Mouse (Mus musculus) heart, embryonic 14.5 days (tissue): ENCODE measurements around the gene Rabggta. TPM values are rescaled to one million over a fixed set of nuclear protein-coding genes. Genes with fewer than 3 reads are reported as not detected.
A peak's percentile ranks its signal among the peaks of the same experiment; 100 is the strongest.

Experiments used
- ATAC-seq: fragments of 200-750 bp; cut with Nextera tagmentation; 2 replicates; pipeline ENCODE4 v1.8.0; 2017; ENCODE audit warnings: low read depth, moderate TSS enrichment; ENCODE audit not compliant: insufficient number of reproducible peaks, insufficient read depth, low FRiP score
- H3K27ac ChIP-seq, 2 experiments: fragments of 200-500 bp in 1 of 2; fragments of 300-500 bp in 1 of 2; sonication (generic) in 1 of 2; replicated peaks in 1 of 2; 2 replicates each; pipeline ENCODE4 v1.5.1; 2012 to 2014; ENCODE audit warnings: low read depth in 2 of 2, low read length in 2 of 2, control low read depth in 1 of 2, mild to moderate bottlenecking in 1 of 2, mixed read lengths in 1 of 2; ENCODE audit not compliant: control insufficient read depth in 1 of 2, insufficient read depth in 1 of 2
- H3K27me3 ChIP-seq: fragments of 300-500 bp; sonication (generic); 2 replicates; pipeline ENCODE4 v1.6.1; 2014; ENCODE audit warnings: mild to moderate bottlenecking, low read length, control low read depth; ENCODE audit not compliant: control insufficient read depth, insufficient read depth
- H3K36me3 ChIP-seq: fragments of 300-500 bp; sonication (generic); 2 replicates; pipeline ENCODE4 v1.6.1; 2014; ENCODE audit warnings: mild to moderate bottlenecking, control low read depth, low read length, mixed read lengths; ENCODE audit not compliant: control insufficient read depth, insufficient read depth
- H3K4me1 ChIP-seq, 2 experiments: fragments of 200-500 bp in 1 of 2; fragments of 300-500 bp in 1 of 2; sonication (generic) in 1 of 2; 2 replicates each; pipeline ENCODE4 v1.6.1; 2012 to 2014; ENCODE audit warnings: low read length in 2 of 2, control low read depth in 1 of 2, mixed read lengths in 1 of 2; ENCODE audit not compliant: control insufficient read depth in 2 of 2, insufficient read depth in 2 of 2
- H3K4me2 ChIP-seq: fragments of 300-500 bp; sonication (generic); 2 replicates; pipeline ENCODE4 v1.6.1; 2014; ENCODE audit warnings: mild to moderate bottlenecking, low read length
- H3K4me3 ChIP-seq, 2 experiments: fragments of 200-500 bp in 1 of 2; fragments of 300-500 bp in 1 of 2; sonication (generic) in 1 of 2; 2 replicates each; pipeline ENCODE4 v1.5.1; 2012 to 2014; ENCODE audit warnings: low read length in 2 of 2, mild to moderate bottlenecking in 2 of 2, control low read depth in 1 of 2, low read depth in 1 of 2, moderate library complexity in 1 of 2; ENCODE audit not compliant: control insufficient read depth in 1 of 2, insufficient read depth in 1 of 2
- H3K9ac ChIP-seq: fragments of 300-500 bp; sonication (generic); 2 replicates; pipeline ENCODE4 v1.6.1; 2014; ENCODE audit warnings: mild to moderate bottlenecking, low read length
- H3K9me3 ChIP-seq: fragments of 300-500 bp; sonication (generic); 2 replicates; pipeline ENCODE4 v1.6.1; 2016; ENCODE audit warnings: low read length, control low read depth; ENCODE audit not compliant: control insufficient read depth
- WGBS: fragments of 180-500 bp; shearing (Covaris S2); extraction: QIAGEN DNeasy Blood & Tissue Kit; methylation state at CpG from one replicate; pipeline ENCODE4 v1.1.7; 2014; 5-methylcytosine and 5-hydroxymethylcytosine counted together
- polyA plus RNA-seq: library from polyadenylated mRNA; unstranded; fragments of >200 nt; fragmentation: Nextera tagmentation; extraction: Ambion mirVana; gene quantifications from 2 replicates; pipeline ENCODE4 v1.2.1, GENCODE M21; 2014

The Rabggta gene
- polyA plus RNA-seq, 1 experiment from 2014 or later: 20.5 TPM

DNA sequence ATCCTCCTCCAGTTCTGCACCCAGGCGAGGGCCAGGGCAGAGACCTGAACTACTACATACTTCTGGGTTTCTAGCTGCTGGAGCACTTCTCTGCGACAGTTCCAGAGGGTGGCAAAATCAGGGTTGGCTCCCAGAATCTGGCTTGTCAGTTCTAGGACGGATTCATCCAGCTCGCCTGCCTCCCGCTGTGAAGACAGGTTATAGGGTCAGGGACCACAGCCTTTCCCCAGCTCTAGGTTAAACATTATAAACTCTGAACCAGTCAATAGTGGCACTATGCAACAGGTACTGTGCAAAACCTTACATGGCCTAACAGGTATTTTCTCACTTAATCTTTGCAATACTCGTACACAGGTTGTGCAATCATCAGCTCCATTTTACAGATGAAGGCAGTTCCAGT is 987 bp downstream of the Rabggta start:
- peaks cover 36% of the 10 kb centered on the region for H3K36me3 ChIP-seq
- no peaks in the 10 kb centered on the region for H3K27me3 ChIP-seq
- H3K4me3 ChIP-seq: peak overlapping the region in 1 of 2 experiments; percentile 89; a peak in 3 of 4 replicates
- H3K4me1 ChIP-seq: no peaks in the 10 kb centered on the region
- ATAC-seq: no peak
- no peaks in the 10 kb centered on the region for H3K9me3 ChIP-seq
- peak overlapping the region; percentile 76 for H3K4me2 ChIP-seq
- no peak overlapping the region for H3K27ac ChIP-seq
- peak overlapping the region; percentile 87; the same call in 1 of the 2 replicates for H3K9ac ChIP-seq
- 86% methylated on average over 6 of the region's 6 CpGs for WGBS

DNA sequence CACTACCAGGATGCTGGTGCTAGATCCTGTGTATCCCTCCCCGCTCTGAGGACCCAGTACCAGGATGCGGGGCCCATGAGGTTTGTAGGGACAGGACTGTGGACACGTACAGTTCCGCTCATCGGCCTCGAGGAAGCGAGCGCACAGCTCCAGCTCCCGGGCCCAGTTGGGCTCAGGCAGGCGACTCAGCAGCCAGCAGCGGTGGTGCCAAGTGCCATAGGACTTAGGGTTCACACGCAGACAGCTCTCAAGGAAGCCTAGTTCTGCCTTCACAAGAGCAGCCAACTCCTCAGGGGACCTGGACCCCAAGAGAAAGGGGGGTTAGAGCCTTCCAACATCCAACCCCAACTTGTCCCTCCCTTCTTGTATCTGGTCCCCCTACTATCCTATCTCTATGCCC is 1.4 kb downstream of the Rabggta start:
- no peak for ATAC-seq
- 89% methylated on average over 12 of the region's 12 CpGs for WGBS
- no peak overlapping the region for H3K4me2 ChIP-seq

DNA sequence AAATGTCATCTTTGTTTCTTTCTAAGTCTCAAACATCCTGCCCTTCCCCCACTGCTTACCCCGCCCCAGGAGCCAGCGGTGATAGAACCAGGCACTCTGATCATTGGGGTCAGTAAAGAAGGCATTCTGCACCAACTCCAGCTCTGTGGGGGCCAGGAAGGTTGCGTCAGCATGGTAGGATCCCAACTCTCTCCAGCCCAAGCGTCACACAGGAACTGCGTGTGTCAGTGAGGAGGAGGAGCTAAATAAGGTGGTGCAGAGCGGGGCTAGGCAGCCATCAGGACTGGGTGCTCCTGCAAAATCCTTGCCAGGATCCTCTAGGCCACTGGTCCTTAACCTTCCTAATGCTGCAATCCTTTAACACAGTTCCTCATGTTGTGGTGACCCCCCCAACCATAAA is 2.3 kb downstream of the Rabggta start:
- Histone ChIP-seq H3K4me2 (no peak overlapping the region), H3K36me3 (peaks cover 36% of the 10 kb centered on the region), H3K9me3 (no peaks in the 10 kb centered on the region), H3K9ac (no peak overlapping the region), H3K27me3 (no peaks in the 10 kb centered on the region), H3K4me3 (no peak overlapping the region), H3K4me1 (no peaks in the 10 kb centered on the region), H3K27ac (no peak overlapping the region)
- ATAC-seq: no peak
- WGBS: 86% methylated on average over 6 of the region's 6 CpGs

More for the DNA sequence above, 1.4 kb downstream of the Rabggta start:
- Histone ChIP-seq H3K4me1 (no peaks in the 10 kb centered on the region), H3K27me3 (no peaks in the 10 kb centered on the region), H3K9me3 (no peaks in the 10 kb centered on the region), H3K9ac (no peak overlapping the region), H3K4me3 (no peak overlapping the region), H3K27ac (no peak overlapping the region), H3K36me3 (peaks cover 36% of the 10 kb centered on the region)

DNA sequence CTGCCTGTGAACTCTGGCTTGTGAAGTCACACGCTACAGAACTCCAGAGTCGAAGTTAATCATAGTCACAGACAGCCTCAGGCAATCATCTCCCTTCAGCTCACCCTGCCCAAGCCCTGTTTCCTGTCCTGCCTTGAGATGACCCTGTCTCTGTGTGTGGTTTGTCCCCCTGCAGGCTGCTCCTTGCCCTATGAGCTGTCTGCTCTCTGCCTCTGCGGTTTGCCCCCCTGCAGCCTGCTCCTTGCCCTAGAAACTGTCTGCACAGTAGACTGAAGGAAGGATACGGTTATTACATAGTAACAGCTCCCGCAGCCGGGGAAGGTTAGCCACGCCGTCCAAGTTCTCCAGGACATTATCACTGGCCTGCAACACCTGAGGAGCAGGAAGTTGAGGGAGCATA is 5.2 kb downstream of the Rabggta start:
- no peak for ATAC-seq
- H3K27me3 ChIP-seq: peaks cover 17% of the 10 kb centered on the region; the same call in 1 of the 2 replicates
- H3K4me1 ChIP-seq: peaks cover 5 to 11% of the 10 kb centered on the region in 2 experiments; a peak in 2 of 4 replicates
- H3K9ac ChIP-seq: no peak overlapping the region
- H3K9me3 ChIP-seq: no peaks in the 10 kb centered on the region
- WGBS: 69% methylated on average over 8 of the region's 8 CpGs
- H3K4me2 ChIP-seq: no peak overlapping the region
- H3K36me3 ChIP-seq: peaks cover 36% of the 10 kb centered on the region
- no peak overlapping the region for H3K27ac ChIP-seq
- no peak overlapping the region for H3K4me3 ChIP-seq

DNA sequence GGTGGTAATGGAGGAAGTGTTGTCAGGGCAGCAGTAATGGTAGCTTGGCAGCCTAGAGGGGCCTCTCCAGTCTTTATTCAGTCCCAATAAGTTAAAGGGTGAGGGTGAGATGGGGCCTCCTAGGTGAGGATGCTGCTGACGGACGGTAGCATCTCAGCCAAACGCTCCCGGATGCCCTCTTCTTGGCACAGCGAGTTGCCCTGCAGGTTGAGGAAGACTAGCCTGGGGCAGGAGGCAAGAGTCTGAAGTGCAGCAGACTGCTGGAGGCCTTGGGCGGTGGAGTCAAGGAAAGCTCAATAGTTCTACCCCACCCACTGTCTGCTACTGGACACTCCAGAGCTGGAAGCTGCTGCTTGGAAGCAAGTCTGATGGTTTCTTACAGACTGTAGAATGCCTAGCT is 5.8 kb downstream of the Rabggta start:
- WGBS: 92% methylated on average over 6 of the region's 6 CpGs
- Histone ChIP-seq H3K9me3 (no peaks in the 10 kb centered on the region), H3K36me3 (peaks cover 36% of the 10 kb centered on the region), H3K27me3 (peaks cover 23% of the 10 kb centered on the region; the same call in 1 of the 2 replicates), H3K9ac (no peak overlapping the region), H3K27ac (no peak overlapping the region), H3K4me1 (peaks cover 5 to 11% of the 10 kb centered on the region in 2 experiments; a peak in 2 of 4 replicates), H3K4me3 (no peak overlapping the region), H3K4me2 (no peak overlapping the region)
- no peak for ATAC-seq

DNA sequence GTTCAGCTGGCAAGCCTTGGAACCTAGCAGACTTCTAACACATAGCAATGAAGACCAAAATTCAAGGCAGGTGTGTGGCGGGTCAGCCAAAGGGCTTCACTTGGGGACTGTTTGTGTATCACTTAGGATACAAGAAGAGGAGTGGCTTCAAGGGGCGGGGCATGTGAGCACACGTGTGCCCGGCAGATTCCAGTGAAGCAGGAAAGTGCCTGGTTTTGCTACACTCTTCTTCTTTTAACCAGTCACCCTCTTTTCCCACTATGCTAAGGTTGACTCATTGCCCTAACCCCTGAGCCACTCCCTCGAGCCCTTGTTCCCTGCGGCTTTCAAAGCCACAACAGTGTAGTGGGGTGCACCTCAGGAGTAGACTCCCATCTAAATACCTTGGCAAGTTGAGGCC is 7.2 kb downstream of the Rabggta start:
- H3K9me3 ChIP-seq: no peaks in the 10 kb centered on the region
- peaks cover 34% of the 10 kb centered on the region for H3K36me3 ChIP-seq
- WGBS: 37% methylated on average over 6 of the region's 6 CpGs
- no peak overlapping the region for H3K9ac ChIP-seq
- H3K27me3 ChIP-seq: peaks cover 23% of the 10 kb centered on the region; the same call in 1 of the 2 replicates
- no peak overlapping the region for H3K4me2 ChIP-seq
- H3K4me3 ChIP-seq: no peak overlapping the region
- no peak for ATAC-seq
- H3K4me1 ChIP-seq: peaks cover 5 to 11% of the 10 kb centered on the region in 2 experiments; a peak in 2 of 4 replicates
- H3K27ac ChIP-seq: no peak overlapping the region

DNA sequence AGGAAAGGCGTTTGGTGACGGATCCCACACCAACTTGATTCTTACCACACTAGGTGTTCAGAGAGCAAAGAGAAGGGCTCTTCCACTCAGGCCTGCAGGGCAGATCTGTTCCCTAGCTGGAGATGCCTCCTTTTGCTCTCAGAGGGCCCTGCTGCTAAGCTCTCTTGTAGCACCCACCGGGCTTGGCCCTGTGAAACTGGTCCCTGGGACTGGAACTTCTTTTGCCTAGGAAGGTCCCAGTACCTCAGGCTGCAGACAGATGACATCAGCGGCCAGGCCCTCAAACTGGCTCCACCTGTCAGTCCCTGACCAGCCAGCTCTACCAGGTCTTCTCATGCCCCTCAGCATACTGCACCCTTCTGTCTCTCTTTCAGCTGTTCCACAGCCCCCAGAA is 8.3 kb downstream of the Rabggta start, which contains the start of gene Tgm1:
Tgm1 (minus strand) TSS at position 198 of the 394 bp plus-strand sequence.
- 22% methylated on average over 4 of the region's 4 CpGs for WGBS
- H3K27ac ChIP-seq: no peak within 1 kb of the TSS
- H3K27me3 ChIP-seq: peaks cover 23% of the 10 kb centered on the region; the same call in 1 of the 2 replicates
- H3K4me1 ChIP-seq: peaks cover 5 to 11% of the 10 kb centered on the region in 2 experiments; a peak in 2 of 4 replicates
- H3K4me2 ChIP-seq: peak within 1 kb of the TSS; percentile 58
- H3K9me3 ChIP-seq: no peaks in the 10 kb centered on the region
- H3K9ac ChIP-seq: no peak within 1 kb of the TSS; the same call in 1 of the 2 replicates
- peak within 1 kb of the TSS; percentile 12 to 26; a peak in 2 of 4 replicates for H3K4me3 ChIP-seq
- H3K36me3 ChIP-seq: peaks cover 22% of the 10 kb centered on the region
- ATAC-seq: no peak
